Mouse (Mus musculus) cerebellum, adult 18-20 months (tissue): ENCODE data around the gene Ripor2.

Source experiments
- DNase-seq, 2 experiments: peaks; one replicate each; pipeline ENCODE4 v3.0.0; 2021

The Ripor2 gene

DNA sequence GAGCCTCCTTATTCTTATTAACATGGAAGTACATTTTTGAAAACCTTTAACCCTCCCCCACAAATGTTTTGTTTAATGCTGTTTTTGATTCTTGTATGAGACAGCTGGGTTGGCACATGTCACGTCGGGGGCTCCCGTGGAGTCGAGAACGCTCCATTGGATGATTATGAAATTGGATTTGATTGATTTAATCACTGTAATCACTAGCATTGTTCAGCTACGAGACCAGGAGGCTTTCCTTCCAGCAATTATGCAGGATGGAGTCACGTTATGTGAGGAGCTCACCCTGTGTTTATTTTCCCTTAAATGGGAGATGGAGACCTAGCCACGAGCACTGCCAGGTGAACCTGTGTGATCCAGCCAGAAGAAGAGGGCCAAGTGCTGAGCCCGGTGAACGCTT, at the start of gene Ripor2:
TSS of gene Ripor2 (plus strand) at position 357 of the 400 bp plus-strand sequence.
- no peak for DNase-seq

DNA sequence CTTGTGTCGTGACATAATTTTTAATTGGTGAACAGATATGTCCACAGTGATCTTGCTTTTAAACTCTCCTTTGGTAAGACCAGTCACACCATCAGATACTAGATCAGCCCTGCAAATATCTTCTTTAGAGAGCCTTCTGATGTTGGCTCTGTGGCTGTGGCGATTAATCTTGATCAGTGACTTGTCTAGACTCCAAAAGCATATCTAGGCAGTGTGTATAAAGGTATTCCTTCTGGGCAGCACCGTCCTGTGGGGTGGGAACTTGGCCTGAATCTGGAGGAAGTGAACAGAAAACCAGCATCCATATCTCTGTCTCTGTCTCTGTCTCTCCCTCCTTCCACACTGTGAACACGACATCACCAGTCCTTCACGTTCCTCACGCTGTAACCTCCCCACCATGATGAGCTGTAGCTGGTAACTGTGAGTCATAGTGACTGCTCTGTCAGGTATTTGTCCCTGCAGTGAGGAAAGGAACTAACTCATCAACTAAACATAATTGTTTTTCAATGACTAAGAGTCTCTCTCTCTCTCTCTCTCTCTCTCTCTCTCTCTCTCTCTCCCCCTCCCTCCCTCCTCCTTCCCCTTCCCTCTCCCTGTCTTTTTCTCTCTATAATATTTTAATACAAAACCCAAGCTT, 45.3 kb upstream of the Ripor2 start:
- DNase-seq, result no peak

DNA sequence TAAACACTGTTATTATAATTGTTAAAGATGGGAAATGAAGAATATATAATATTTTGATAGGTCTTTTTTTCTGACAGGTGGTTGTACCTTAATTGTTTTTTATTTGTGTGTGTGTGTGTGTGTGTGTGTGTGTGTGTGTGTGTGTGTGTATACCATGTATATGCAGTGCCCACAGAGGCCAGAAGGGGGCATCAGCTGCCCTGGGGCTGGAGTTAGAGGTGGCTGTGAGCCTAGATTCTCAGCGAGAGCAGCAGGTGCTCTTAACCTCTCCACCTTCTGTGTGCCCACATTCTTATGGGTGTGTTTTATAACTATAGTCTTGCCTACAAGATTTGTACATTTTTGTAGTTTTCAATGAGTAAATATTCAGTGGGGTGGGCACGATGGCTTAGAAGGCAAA, 44.0 kb upstream of the Ripor2 start:
- no peak for DNase-seq

DNA sequence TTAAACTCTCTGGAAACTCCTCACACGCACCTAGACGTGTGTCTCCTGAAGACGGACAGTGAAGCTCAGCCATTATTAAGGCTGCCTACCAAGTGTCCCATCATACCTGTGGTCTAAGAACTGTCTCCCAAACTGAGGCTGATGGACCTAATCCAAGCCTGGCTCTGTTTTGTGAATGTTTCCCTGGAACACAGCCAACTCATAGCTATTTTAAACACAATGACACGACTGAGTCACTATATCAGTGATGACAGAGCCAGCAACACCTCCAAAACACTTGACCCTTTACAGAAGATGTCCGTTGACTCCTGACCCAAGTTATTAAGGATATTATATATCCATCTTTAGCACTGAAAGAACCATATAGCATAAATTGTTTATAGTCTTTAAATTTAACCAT, 43.0 kb upstream of the Ripor2 start:
- DNase-seq, result no peak

- no peak for DNase-seq
Observed at GRCm38 (mm10) chr13:24545677-24546076, 36.3 kb upstream of the Ripor2 start.

- no peak for DNase-seq
Observed at GRCm38 (mm10) chr13:24546801-24547459, 35.1 kb upstream of the Ripor2 start.

DNA sequence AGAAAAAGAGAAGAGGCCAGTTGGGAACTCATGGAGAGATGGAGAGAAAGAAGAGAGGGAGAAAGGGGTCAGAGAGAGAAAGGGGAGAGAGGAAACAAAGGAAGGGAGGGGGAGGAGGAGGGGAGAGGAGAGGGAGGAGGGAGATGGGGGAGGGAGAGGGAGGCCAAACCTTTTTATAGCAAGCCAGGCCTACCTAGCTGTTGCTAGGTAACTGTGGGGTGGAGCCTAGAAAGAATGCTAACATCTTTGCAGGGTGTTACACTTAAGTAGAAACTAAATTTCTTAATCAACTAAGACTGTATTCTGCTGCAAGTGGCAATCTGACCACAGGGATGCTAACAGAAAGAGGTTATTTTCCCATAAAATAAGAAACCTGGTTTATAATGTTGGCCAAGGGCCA, 33.1 kb upstream of the Ripor2 start:
- no peak for DNase-seq

GRCm38 (mm10) chr13:24551100-24551931, 30.7 kb upstream of the Ripor2 start:
- no peak for DNase-seq

GRCm38 (mm10) chr13:24552039-24552438, 29.9 kb upstream of the Ripor2 start:
- DNase-seq, result no peak

DNA sequence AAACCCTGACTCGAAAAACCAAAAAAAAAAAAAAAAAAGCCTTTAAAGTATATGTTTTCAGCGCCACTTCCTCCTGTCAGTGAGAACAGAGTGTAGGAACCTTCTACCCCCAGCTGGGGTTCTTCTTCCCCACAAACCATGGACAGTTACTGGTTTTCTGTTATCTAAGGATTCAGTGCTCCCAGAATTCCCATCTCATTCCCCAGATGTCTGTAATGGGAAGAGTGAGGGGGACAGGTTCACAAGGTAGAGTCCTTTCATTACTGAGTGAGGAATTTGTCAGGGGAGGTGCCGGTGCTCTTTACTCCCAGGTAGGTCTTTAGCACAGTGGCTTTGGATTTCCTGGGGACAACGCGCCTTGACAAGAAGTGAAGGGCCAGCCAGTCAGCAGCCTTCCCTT, 20.6 kb upstream of the Ripor2 start:
- no peak for DNase-seq

- DNase-seq, result no peak
Observed at GRCm38 (mm10) chr13:24564706-24565105, 17.3 kb upstream of the Ripor2 start.

- DNase-seq, result no peak
Observed at GRCm38 (mm10) chr13:24565230-24565949, 16.6 kb upstream of the Ripor2 start.

DNA sequence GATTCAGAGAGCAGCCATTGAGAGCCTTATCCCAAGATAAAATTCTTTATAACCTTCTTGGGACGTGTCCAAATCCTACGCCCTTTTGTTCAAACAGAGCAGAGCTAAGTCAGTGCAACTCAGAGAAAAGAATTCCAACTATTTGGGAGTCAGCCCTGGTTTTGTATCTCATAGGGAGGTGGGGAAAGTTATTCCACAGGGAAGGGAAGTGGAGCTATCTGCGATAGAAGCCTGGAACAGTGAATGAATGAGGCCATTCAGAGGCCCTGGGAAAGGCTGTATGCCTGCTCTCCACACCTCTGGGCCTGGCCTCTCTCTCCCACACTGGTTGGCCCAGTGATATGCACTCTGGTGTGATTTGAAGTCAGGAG, 16.1 kb upstream of the Ripor2 start:
- DNase-seq, result no peak

DNA sequence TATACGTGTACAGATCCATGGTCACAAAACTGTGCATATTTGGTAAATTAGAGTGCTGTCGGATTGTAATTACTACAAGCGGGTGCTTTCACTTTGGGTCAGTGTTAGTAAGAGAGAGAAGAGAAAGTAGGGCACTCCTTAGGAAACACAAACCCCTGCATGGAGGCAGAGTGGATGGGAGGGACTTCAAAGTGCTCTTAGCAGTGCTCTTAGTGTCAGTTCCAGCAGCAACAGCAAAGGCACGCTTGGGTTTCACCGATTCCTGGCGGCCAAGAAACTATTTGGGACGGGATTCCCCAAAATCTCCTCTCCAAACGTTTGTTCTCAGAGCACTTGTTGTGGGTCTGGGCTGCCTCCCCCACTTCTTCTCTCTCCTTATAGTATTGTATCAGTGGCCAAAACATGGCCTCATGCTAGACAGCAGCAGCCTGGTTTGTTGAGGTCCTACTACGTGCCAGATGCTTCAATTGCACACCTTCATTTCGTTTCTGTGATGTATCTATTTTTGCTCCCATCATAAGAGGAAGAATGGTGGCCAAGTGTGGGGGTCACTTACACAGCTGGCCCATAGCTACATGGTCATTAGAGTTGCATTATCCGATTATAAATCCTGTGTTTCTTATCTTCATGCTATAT, 14.7 kb upstream of the Ripor2 start:
- DNase-seq, result no peak

DNA sequence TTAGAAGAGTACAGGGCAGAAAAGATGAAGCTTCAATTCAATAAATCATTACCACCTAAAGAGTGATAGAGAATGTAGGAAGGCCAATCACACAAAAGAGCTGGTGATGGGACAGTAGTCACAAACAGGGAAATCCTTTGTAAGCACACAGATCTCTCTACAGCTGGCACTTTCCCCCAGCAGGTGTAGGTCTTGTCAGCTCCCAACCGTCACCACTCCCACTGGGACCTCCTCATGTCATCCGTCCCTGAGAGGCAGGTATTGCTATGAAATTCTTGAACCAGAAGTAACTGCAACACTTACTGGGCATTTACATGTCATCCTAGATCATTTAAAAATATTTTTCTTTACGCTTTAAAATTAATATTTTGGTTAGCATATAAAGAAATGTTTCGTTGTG, 12.9 kb upstream of the Ripor2 start:
- no peak for DNase-seq

- DNase-seq, result no peak
Observed at GRCm38 (mm10) chr13:24570716-24571115, 11.3 kb upstream of the Ripor2 start.

DNA sequence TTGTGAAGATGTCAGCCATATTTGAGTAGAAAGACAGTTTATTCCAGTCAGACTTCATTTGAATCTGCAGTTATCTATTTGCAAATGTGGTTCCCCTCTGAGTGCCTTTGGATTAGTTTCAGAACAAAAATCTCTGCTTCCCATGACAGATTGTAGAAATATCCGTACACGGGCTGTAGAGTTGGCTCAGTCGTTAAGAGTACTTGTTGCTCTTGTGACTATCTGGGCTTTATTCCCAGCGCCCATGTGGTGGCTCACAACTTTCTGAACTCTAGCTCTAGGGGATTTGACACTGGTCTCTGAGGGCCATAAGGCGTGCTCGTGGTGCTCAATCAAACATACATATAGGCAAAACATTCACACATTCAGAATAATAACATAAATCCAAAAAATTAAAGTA, 10.1 kb upstream of the Ripor2 start:
- DNase-seq, result no peak

DNA sequence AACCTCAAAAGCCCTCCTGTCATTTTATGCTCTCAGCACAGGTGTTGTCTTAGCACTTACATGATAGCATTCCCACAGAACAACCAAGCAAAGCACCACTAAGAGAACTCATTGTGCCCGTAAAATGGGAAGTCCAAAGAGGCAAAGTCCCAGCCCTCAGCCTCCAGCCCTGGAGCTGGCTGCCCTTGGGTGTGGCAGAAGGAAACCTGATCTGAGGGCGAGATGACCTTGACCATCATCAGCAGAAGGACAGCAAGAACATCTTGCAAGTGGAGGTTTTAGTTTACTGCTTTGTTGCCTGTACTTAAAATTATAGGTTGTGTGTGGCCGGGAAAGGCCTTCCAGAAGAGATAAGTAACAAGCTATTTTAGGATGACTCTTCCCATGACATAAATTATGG, 6.9 kb upstream of the Ripor2 start:
- DNase-seq, result no peak

DNA sequence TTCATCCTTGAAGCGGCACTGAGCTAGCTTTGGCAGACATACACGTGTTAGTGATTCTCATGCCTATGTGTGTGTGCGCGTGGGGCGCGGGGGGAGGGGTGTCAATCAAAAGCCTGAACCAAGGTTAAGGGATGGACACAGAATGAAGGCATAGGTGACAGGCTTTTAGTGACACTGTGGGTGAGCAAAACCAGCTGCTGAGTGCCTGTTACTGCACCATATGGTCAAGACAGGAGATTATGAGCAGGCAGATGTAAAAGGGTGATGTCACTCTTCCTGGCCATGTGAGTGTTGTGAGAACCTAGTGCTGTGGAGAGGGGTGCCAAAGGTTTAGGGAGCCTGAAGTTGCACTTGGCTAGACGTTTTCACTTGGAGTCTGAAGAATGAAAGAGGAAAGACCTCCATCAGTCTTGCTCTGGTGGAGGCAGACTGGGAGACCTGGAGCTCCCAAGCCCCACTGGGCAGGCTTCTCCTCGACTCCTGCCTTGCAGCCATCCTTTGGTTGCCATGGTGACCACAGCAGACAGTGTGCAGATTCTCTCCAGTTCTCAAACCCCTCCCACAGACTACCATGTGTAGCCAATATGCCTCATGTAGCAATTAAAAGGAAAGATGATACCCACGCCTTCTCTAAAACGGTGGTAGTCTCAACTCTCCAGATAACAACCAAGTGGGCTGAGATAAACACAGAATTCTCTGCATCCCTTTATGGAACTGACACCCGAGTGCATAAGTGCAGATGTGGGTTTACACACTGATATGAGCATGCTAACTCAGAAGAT, 5.5 kb upstream of the Ripor2 start:
- no peak for DNase-seq

DNA sequence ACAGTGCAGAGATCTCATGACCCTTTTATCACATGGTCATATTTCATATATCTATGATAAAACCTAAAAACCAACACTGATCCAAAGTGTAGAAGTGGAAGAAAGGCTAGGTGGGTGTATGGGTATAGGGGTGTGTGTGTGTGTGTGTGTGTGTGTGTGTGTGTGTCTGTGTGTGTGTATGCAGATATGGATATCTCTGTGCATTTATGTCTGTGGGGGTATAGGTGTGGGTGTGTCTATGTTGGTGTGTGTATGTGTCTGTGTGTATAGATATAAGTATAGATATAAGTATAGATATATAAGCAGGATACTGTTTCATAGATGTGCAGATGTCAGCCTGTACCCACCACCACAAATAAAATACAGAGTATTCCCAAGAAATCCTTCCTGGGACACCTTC, 3.7 kb upstream of the Ripor2 start:
- DNase-seq, result no peak

GRCm38 (mm10) chr13:24580759-24581158, 1.2 kb upstream of the Ripor2 start:
- no peak for DNase-seq

DNA sequence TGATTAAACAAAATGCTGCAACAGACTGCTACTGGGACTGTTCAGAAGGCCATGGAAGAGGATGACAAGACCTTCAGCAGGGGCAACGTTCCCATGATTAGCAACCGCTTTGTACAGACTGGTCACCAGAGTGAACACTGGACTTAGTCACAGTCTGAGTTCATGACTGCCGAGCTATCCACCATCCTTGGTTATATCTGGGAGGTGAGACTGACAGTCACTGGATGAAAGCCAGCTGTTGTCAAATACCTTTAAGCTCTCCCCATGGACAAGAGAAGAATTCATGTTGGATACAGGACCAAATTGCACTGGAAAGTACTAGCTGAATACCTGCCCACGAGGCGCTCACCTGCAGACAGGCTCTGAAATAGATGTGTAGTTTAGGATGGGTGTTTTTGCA, 2.4 kb downstream of the Ripor2 start:
- DNase-seq, result no peak
